Mouse (Mus musculus) MEL (cell line): Measurements from ENCODE around the gene Sorl1. TPM values are rescaled to one million over a fixed set of nuclear protein-coding genes. Genes with fewer than 3 reads are reported as not detected.

ENCODE experiments used
- DNase-seq: peaks from one replicate; pipeline ENCODE4 v3.0.0; 2011; ENCODE audit warnings: low read depth, low spot score
- H3K27ac ChIP-seq: 2 replicates; pipeline ENCODE4 v1.5.1; 2012; ENCODE audit warnings: low read depth, mild to moderate bottlenecking, control low read depth, low read length, moderate library complexity; ENCODE audit not compliant: control insufficient read depth
- H3K27me3 ChIP-seq, 2 experiments: fragments of 150-350 bp in 1 of 2; sonication (generic) in 1 of 2; 2 replicates each; pipeline ENCODE4 v1.6.1; 2012; ENCODE audit warnings: low read length in 2 of 2, mild to moderate bottlenecking in 2 of 2, improper control_type of control experiment in 1 of 2, moderate library complexity in 1 of 2; ENCODE audit not compliant: insufficient read depth in 2 of 2, control insufficient read depth in 1 of 2
- H3K36me3 ChIP-seq, 2 experiments: 2 replicates each; pipeline ENCODE4 v1.6.1; 2012 to 2014; ENCODE audit warnings: low read length in 2 of 2, improper control_type of control experiment in 1 of 2, inconsistent platforms in 1 of 2, mild to moderate bottlenecking in 1 of 2; ENCODE audit not compliant: insufficient read depth in 2 of 2, control insufficient read depth in 1 of 2
- H3K4me1 ChIP-seq, 2 experiments: fragments of 150-350 bp in 1 of 2; sonication (generic) in 1 of 2; 2 replicates each; pipeline ENCODE4 v1.6.1; 2012; ENCODE audit warnings: low read length in 2 of 2, improper control_type of control experiment in 1 of 2, mild to moderate bottlenecking in 1 of 2; ENCODE audit not compliant: insufficient read depth in 2 of 2, control insufficient read depth in 1 of 2
- H3K4me3 ChIP-seq, 2 experiments: fragments of 150-350 bp in 1 of 2; sonication (generic) in 1 of 2; 2 replicates each; pipeline ENCODE4 v1.5.1; 2012; ENCODE audit warnings: low read depth in 2 of 2, low read length in 2 of 2, mild to moderate bottlenecking in 2 of 2, moderate library complexity in 2 of 2, control low read depth in 1 of 2, improper control_type of control experiment in 1 of 2; ENCODE audit not compliant: control insufficient read depth in 1 of 2, insufficient read depth in 1 of 2
- H3K79me2 ChIP-seq: 2 replicates; pipeline ENCODE4 v1.6.1; 2012; ENCODE audit warnings: mild to moderate bottlenecking, low read length, moderate library complexity; ENCODE audit not compliant: control insufficient read depth, poor library complexity, insufficient read depth
- H3K9ac ChIP-seq: 2 replicates; pipeline ENCODE4 v1.6.1; 2012; ENCODE audit warnings: low read depth, mild to moderate bottlenecking, control low read depth, low read length, moderate library complexity; ENCODE audit not compliant: control insufficient read depth, poor library complexity, severe bottlenecking
- H3K9me3 ChIP-seq: fragments of 150-350 bp; sonication (generic); replicated peaks from 2 replicates; pipeline ENCODE4 v1.6.1; 2012; ENCODE audit warnings: mild to moderate bottlenecking, low read length, improper control_type of control experiment, moderate library complexity; ENCODE audit not compliant: insufficient read depth
- CHD1 ChIP-seq: IDR thresholded peaks from 2 replicates; pipeline ENCODE4 v1.6.1; 2012; ENCODE audit warnings: low read depth, mild to moderate bottlenecking, inconsistent platforms, low read length, improper control_type of control experiment
- E2F4 ChIP-seq: IDR thresholded peaks from 2 replicates; pipeline ENCODE4 v1.6.1; 2011; ENCODE audit warnings: low read depth, low read length, improper control_type of control experiment, borderline replicate concordance
- GATA1 ChIP-seq: IDR thresholded peaks from 2 replicates; pipeline ENCODE4 v1.6.1; 2011; ENCODE audit warnings: low read depth, low read length, improper control_type of control experiment
- KAT2A ChIP-seq: conservative IDR thresholded peaks from 2 replicates; pipeline ENCODE4 v1.6.1; 2012; ENCODE audit warnings: low read depth, low read length, improper control_type of control experiment, inconsistent platforms
- MAX ChIP-seq: IDR thresholded peaks from 2 replicates; pipeline ENCODE4 v1.6.1; 2011; ENCODE audit warnings: low read length, improper control_type of control experiment
- MXI1 ChIP-seq: IDR thresholded peaks from 2 replicates; pipeline ENCODE4 v1.6.1; 2011; ENCODE audit warnings: mild to moderate bottlenecking, low read depth, low read length, improper control_type of control experiment
- MYB ChIP-seq: IDR thresholded peaks from 2 replicates; pipeline ENCODE4 v1.6.1; 2011; ENCODE audit warnings: mild to moderate bottlenecking, low read depth, low read length, improper control_type of control experiment
- MYC ChIP-seq: IDR thresholded peaks from 2 replicates; pipeline ENCODE4 v1.6.1; 2011; ENCODE audit warnings: low read depth, mild to moderate bottlenecking, low read length, improper control_type of control experiment, moderate library complexity
- POLR2A ChIP-seq, 2 experiments: IDR thresholded peaks; 2 replicates each; pipeline ENCODE4 v1.6.1; 2011 to 2012; ENCODE audit warnings: low read length in 2 of 2, mild to moderate bottlenecking in 2 of 2, control low read depth in 1 of 2, improper control_type of control experiment in 1 of 2, low read depth in 1 of 2, moderate library complexity in 1 of 2; ENCODE audit not compliant: control insufficient read depth in 1 of 2, insufficient read depth in 1 of 2, poor library complexity in 1 of 2
- RAD21 ChIP-seq: IDR thresholded peaks from 2 replicates; pipeline ENCODE4 v1.6.1; 2011; ENCODE audit warnings: mild to moderate bottlenecking, low read depth, low read length, improper control_type of control experiment
- SIN3A ChIP-seq: IDR thresholded peaks from 2 replicates; pipeline ENCODE4 v1.6.1; 2012; ENCODE audit warnings: low read length, improper control_type of control experiment, inconsistent platforms
- SMC3 ChIP-seq: IDR thresholded peaks from 2 replicates; pipeline ENCODE4 v1.6.1; 2011; ENCODE audit warnings: low read depth, low read length, improper control_type of control experiment
- TBP ChIP-seq: IDR thresholded peaks from 2 replicates; pipeline ENCODE4 v1.8.0; 2011; ENCODE audit warnings: low read depth, low read length, improper control_type of control experiment
- TCF12 ChIP-seq: IDR thresholded peaks from 2 replicates; pipeline ENCODE4 v1.6.1; 2014; ENCODE audit warnings: low read depth, mild to moderate bottlenecking, inconsistent platforms, low read length, improper control_type of control experiment, moderate library complexity
- UBTF ChIP-seq: IDR thresholded peaks from 2 replicates; pipeline ENCODE4 v1.6.1; 2012; ENCODE audit warnings: low read depth, mild to moderate bottlenecking, inconsistent platforms, low read length, improper control_type of control experiment, moderate library complexity, borderline replicate concordance; ENCODE audit not compliant: insufficient read depth
- USF1 ChIP-seq: IDR thresholded peaks from 2 replicates; pipeline ENCODE4 v1.6.1; 2014; ENCODE audit warnings: low read depth, mild to moderate bottlenecking, inconsistent platforms, low read length, improper control_type of control experiment, moderate library complexity
- ZC3H11A ChIP-seq: IDR thresholded peaks from 2 replicates; pipeline ENCODE4 v1.6.1; 2012; ENCODE audit warnings: low read depth, mild to moderate bottlenecking, inconsistent platforms, low read length, improper control_type of control experiment
- ZMIZ1 ChIP-seq: IDR thresholded peaks from 2 replicates; pipeline ENCODE4 v1.6.1; 2012; ENCODE audit warnings: low read depth, mild to moderate bottlenecking, inconsistent platforms, low read length, improper control_type of control experiment, moderate library complexity
- ZNF384 ChIP-seq: IDR thresholded peaks from 2 replicates; pipeline ENCODE4 v1.6.1; 2012; ENCODE audit warnings: low read depth, mild to moderate bottlenecking, inconsistent platforms, low read length, improper control_type of control experiment
- polyA plus RNA-seq, 2 experiments: library from polyadenylated mRNA; stranded (reverse) in 1 of 2; unstranded in 1 of 2; fragments of >175 nt in 1 of 2; fragments of >200 nt in 1 of 2; gene quantifications; 2 replicates each; pipeline versions ENCODE4 v1.2.1 to v1.2.4; 2012; ENCODE audit warnings: low replicate concordance in 2 of 2, low read depth in 1 of 2; ENCODE audit not compliant: insufficient read length in 2 of 2, insufficient read depth in 1 of 2, missing spikeins in 1 of 2
- total RNA-seq: library from RNA; depleted of rRNA; stranded (reverse); fragments of 300-350 nt; gene quantifications from 2 replicates; pipeline ENCODE4 v1.2.3, GENCODE M21; 2012

Gene Sorl1
- total and polyA plus RNA-seq, 3 experiments, result not detected

- H3K9me3 ChIP-seq, result no peaks in the 10 kb centered on the region
- TF ChIP-seq RAD21 (no peak), MXI1 (no peak), ZMIZ1 (no peak), KAT2A (no peak), ZNF384 (no peak)
- TF ChIP-seq, all 39 proteins: peak for 0
- Histone ChIP-seq H3K4me3 (no peak overlapping the region), H3K9ac (no peak overlapping the region), H3K27ac (no peak overlapping the region), H3K27me3 (no peaks in the 10 kb centered on the region), H3K36me3 (no peaks in the 10 kb centered on the region), H3K79me2 (no peaks in the 10 kb centered on the region), H3K4me1 (no peaks in the 10 kb centered on the region)
- DNase-seq, result no peak
Measured at GRCm38 (mm10) chr9:42036885-42037284, 87.2 kb downstream of the Sorl1 start.

DNA sequence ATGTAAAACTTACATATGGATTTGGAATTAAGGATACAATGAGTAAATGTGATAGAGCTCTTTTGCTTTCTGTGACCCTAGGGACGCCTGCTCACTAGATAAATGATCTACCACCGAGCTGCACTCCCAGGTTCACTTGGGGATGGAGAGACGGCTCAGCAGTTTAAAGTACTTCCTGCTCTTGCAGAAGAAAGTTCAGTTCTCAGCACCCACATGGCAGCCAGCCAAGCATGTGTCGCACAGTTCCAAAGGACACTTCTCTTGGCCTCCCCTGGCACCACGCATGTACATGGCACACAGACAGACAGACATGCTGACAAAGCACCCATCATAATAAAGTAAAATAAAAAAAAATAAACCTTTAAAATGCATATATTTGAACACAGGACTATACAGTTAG is 88.1 kb downstream of the Sorl1 start:
- DNase-seq, result no peak
- Histone ChIP-seq H3K9ac (no peak overlapping the region), H3K79me2 (no peaks in the 10 kb centered on the region), H3K9me3 (no peaks in the 10 kb centered on the region), H3K4me1 (no peaks in the 10 kb centered on the region), H3K36me3 (no peaks in the 10 kb centered on the region), H3K27ac (no peak overlapping the region), H3K4me3 (no peak overlapping the region), H3K27me3 (no peaks in the 10 kb centered on the region)
- TF ChIP-seq E2F4 (no peak), MYB (no peak), TCF12 (no peak), USF1 (no peak), ZC3H11A (no peak), UBTF (no peak), MYC (no peak), CHD1 (no peak), SIN3A (no peak), POLR2A (IDR thresholded peaks at IDR 0.05; ENCODE audit: control insufficient read depth in 1 of 2, insufficient read depth in 1 of 2, low read depth in 1 of 2, low read length in 2 of 2, poor library complexity in 1 of 2) (no peak), ZMIZ1 (no peak), TBP (no peak), GATA1 (no peak), RAD21 (no peak), SMC3 (no peak), KAT2A (no peak), MAX (no peak)
